Mouse (Mus musculus) MEL (cell line): ENCODE data around the gene Klhdc8b. TPM values are rescaled to one million over a fixed set of nuclear protein-coding genes. Genes with fewer than 3 reads are reported as not detected.
A peak's percentile ranks its signal among the peaks of the same experiment; 100 is the strongest.

Experiments
- DNase-seq: peaks from one replicate; pipeline ENCODE4 v3.0.0; 2011; ENCODE audit warnings: low read depth, low spot score
- H3K27ac ChIP-seq: 2 replicates; pipeline ENCODE4 v1.5.1; 2012; ENCODE audit warnings: low read depth, mild to moderate bottlenecking, control low read depth, low read length, moderate library complexity; ENCODE audit not compliant: control insufficient read depth
- H3K27me3 ChIP-seq, 2 experiments: fragments of 150-350 bp in 1 of 2; sonication (generic) in 1 of 2; 2 replicates each; pipeline ENCODE4 v1.6.1; 2012; ENCODE audit warnings: low read length in 2 of 2, mild to moderate bottlenecking in 2 of 2, improper control_type of control experiment in 1 of 2, moderate library complexity in 1 of 2; ENCODE audit not compliant: insufficient read depth in 2 of 2, control insufficient read depth in 1 of 2
- H3K36me3 ChIP-seq, 2 experiments: 2 replicates each; pipeline ENCODE4 v1.6.1; 2012 to 2014; ENCODE audit warnings: low read length in 2 of 2, improper control_type of control experiment in 1 of 2, inconsistent platforms in 1 of 2, mild to moderate bottlenecking in 1 of 2; ENCODE audit not compliant: insufficient read depth in 2 of 2, control insufficient read depth in 1 of 2
- H3K4me1 ChIP-seq, 2 experiments: fragments of 150-350 bp in 1 of 2; sonication (generic) in 1 of 2; 2 replicates each; pipeline ENCODE4 v1.6.1; 2012; ENCODE audit warnings: low read length in 2 of 2, improper control_type of control experiment in 1 of 2, mild to moderate bottlenecking in 1 of 2; ENCODE audit not compliant: insufficient read depth in 2 of 2, control insufficient read depth in 1 of 2
- H3K4me3 ChIP-seq, 2 experiments: fragments of 150-350 bp in 1 of 2; sonication (generic) in 1 of 2; 2 replicates each; pipeline ENCODE4 v1.5.1; 2012; ENCODE audit warnings: low read depth in 2 of 2, low read length in 2 of 2, mild to moderate bottlenecking in 2 of 2, moderate library complexity in 2 of 2, control low read depth in 1 of 2, improper control_type of control experiment in 1 of 2; ENCODE audit not compliant: control insufficient read depth in 1 of 2, insufficient read depth in 1 of 2
- H3K79me2 ChIP-seq: 2 replicates; pipeline ENCODE4 v1.6.1; 2012; ENCODE audit warnings: mild to moderate bottlenecking, low read length, moderate library complexity; ENCODE audit not compliant: control insufficient read depth, poor library complexity, insufficient read depth
- H3K9ac ChIP-seq: 2 replicates; pipeline ENCODE4 v1.6.1; 2012; ENCODE audit warnings: low read depth, mild to moderate bottlenecking, control low read depth, low read length, moderate library complexity; ENCODE audit not compliant: control insufficient read depth, poor library complexity, severe bottlenecking
- H3K9me3 ChIP-seq: fragments of 150-350 bp; sonication (generic); replicated peaks from 2 replicates; pipeline ENCODE4 v1.6.1; 2012; ENCODE audit warnings: mild to moderate bottlenecking, low read length, improper control_type of control experiment, moderate library complexity; ENCODE audit not compliant: insufficient read depth
- BHLHE40 ChIP-seq: IDR thresholded peaks from 2 replicates; pipeline ENCODE4 v1.6.1; 2012; ENCODE audit warnings: low read depth, mild to moderate bottlenecking, inconsistent platforms, low read length, improper control_type of control experiment, borderline replicate concordance
- CHD1 ChIP-seq: IDR thresholded peaks from 2 replicates; pipeline ENCODE4 v1.6.1; 2012; ENCODE audit warnings: low read depth, mild to moderate bottlenecking, inconsistent platforms, low read length, improper control_type of control experiment
- CHD2 ChIP-seq: IDR thresholded peaks from 2 replicates; pipeline ENCODE4 v1.6.1; 2011; ENCODE audit warnings: low read length, improper control_type of control experiment
- CTCF ChIP-seq, 3 experiments: IDR thresholded peaks in 2 of 3; conservative IDR thresholded peaks in 1 of 3; 2 replicates each; pipeline ENCODE4 v1.5.1; 2011 to 2012; ENCODE audit warnings: low read length in 3 of 3, low read depth in 2 of 3, mild to moderate bottlenecking in 2 of 3, improper control_type of control experiment in 1 of 3, inconsistent platforms in 1 of 3, mixed read lengths in 1 of 3, moderate library complexity in 1 of 3; ENCODE audit not compliant: control insufficient read depth in 1 of 3, insufficient read depth in 1 of 3, poor library complexity in 1 of 3, severe bottlenecking in 1 of 3
- E2F4 ChIP-seq: IDR thresholded peaks from 2 replicates; pipeline ENCODE4 v1.6.1; 2011; ENCODE audit warnings: low read depth, low read length, improper control_type of control experiment, borderline replicate concordance
- ELF1 ChIP-seq: IDR thresholded peaks from 2 replicates; pipeline ENCODE4 v1.6.1; 2014; ENCODE audit warnings: low read depth, mild to moderate bottlenecking, inconsistent platforms, low read length, improper control_type of control experiment, moderate library complexity
- EP300 ChIP-seq, 2 experiments: IDR thresholded peaks; 2 replicates each; pipeline ENCODE4 v1.6.1; 2011; ENCODE audit warnings: improper control_type of control experiment in 2 of 2, low read length in 2 of 2, low read depth in 1 of 2, mild to moderate bottlenecking in 1 of 2
- ETS1 ChIP-seq: IDR thresholded peaks from 2 replicates; pipeline ENCODE4 v1.6.1; 2012; ENCODE audit warnings: low read depth, mild to moderate bottlenecking, inconsistent platforms, low read length, improper control_type of control experiment, moderate library complexity
- GABPA ChIP-seq: IDR thresholded peaks from 2 replicates; pipeline ENCODE4 v1.6.1; 2012; ENCODE audit warnings: low read depth, mild to moderate bottlenecking, inconsistent platforms, low read length, improper control_type of control experiment, moderate library complexity
- GATA1 ChIP-seq: IDR thresholded peaks from 2 replicates; pipeline ENCODE4 v1.6.1; 2011; ENCODE audit warnings: low read depth, low read length, improper control_type of control experiment
- HCFC1 ChIP-seq: IDR thresholded peaks from 2 replicates; pipeline ENCODE4 v1.6.1; 2012; ENCODE audit warnings: low read depth, mild to moderate bottlenecking, inconsistent platforms, low read length, improper control_type of control experiment, moderate library complexity
- JUND ChIP-seq: IDR thresholded peaks from 2 replicates; pipeline ENCODE4 v1.6.1; 2011; ENCODE audit warnings: low read depth, mild to moderate bottlenecking, improper control_type of control experiment, low read length
- KAT2A ChIP-seq: conservative IDR thresholded peaks from 2 replicates; pipeline ENCODE4 v1.6.1; 2012; ENCODE audit warnings: low read depth, low read length, improper control_type of control experiment, inconsistent platforms
- MAFK ChIP-seq: IDR thresholded peaks from 2 replicates; pipeline ENCODE4 v1.6.1; 2011; ENCODE audit warnings: low read depth, mild to moderate bottlenecking, low read length, improper control_type of control experiment, borderline replicate concordance
- MAX ChIP-seq: IDR thresholded peaks from 2 replicates; pipeline ENCODE4 v1.6.1; 2011; ENCODE audit warnings: low read length, improper control_type of control experiment
- MAZ ChIP-seq: IDR thresholded peaks from 2 replicates; pipeline ENCODE4 v1.6.1; 2012; ENCODE audit warnings: low read depth, mild to moderate bottlenecking, inconsistent platforms, low read length, improper control_type of control experiment
- MYB ChIP-seq: IDR thresholded peaks from 2 replicates; pipeline ENCODE4 v1.6.1; 2011; ENCODE audit warnings: mild to moderate bottlenecking, low read depth, low read length, improper control_type of control experiment
- MYC ChIP-seq: IDR thresholded peaks from 2 replicates; pipeline ENCODE4 v1.6.1; 2011; ENCODE audit warnings: low read depth, mild to moderate bottlenecking, low read length, improper control_type of control experiment, moderate library complexity
- NELFE ChIP-seq: IDR thresholded peaks from 2 replicates; pipeline ENCODE4 v1.6.1; 2011; ENCODE audit warnings: low read depth, low read length, improper control_type of control experiment
- POLR2A ChIP-seq, 2 experiments: IDR thresholded peaks; 2 replicates each; pipeline ENCODE4 v1.6.1; 2011 to 2012; ENCODE audit warnings: low read length in 2 of 2, mild to moderate bottlenecking in 2 of 2, control low read depth in 1 of 2, improper control_type of control experiment in 1 of 2, low read depth in 1 of 2, moderate library complexity in 1 of 2; ENCODE audit not compliant: control insufficient read depth in 1 of 2, insufficient read depth in 1 of 2, poor library complexity in 1 of 2
- POLR2AphosphoS2 ChIP-seq: IDR thresholded peaks from 2 replicates; pipeline ENCODE4 v1.6.1; 2011; ENCODE audit warnings: low read length, improper control_type of control experiment
- RAD21 ChIP-seq: IDR thresholded peaks from 2 replicates; pipeline ENCODE4 v1.6.1; 2011; ENCODE audit warnings: mild to moderate bottlenecking, low read depth, low read length, improper control_type of control experiment
- RCOR1 ChIP-seq: IDR thresholded peaks from 2 replicates; pipeline ENCODE4 v1.6.1; 2012; ENCODE audit warnings: low read depth, mild to moderate bottlenecking, inconsistent platforms, low read length, improper control_type of control experiment
- SIN3A ChIP-seq: IDR thresholded peaks from 2 replicates; pipeline ENCODE4 v1.6.1; 2012; ENCODE audit warnings: low read length, improper control_type of control experiment, inconsistent platforms
- SMC3 ChIP-seq: IDR thresholded peaks from 2 replicates; pipeline ENCODE4 v1.6.1; 2011; ENCODE audit warnings: low read depth, low read length, improper control_type of control experiment
- TAL1 ChIP-seq: IDR thresholded peaks from 2 replicates; pipeline ENCODE4 v1.6.1; 2012; ENCODE audit warnings: mild to moderate bottlenecking, inconsistent platforms, low read length, moderate library complexity, mixed read lengths
- TBP ChIP-seq: IDR thresholded peaks from 2 replicates; pipeline ENCODE4 v1.8.0; 2011; ENCODE audit warnings: low read depth, low read length, improper control_type of control experiment
- TCF12 ChIP-seq: IDR thresholded peaks from 2 replicates; pipeline ENCODE4 v1.6.1; 2014; ENCODE audit warnings: low read depth, mild to moderate bottlenecking, inconsistent platforms, low read length, improper control_type of control experiment, moderate library complexity
- UBTF ChIP-seq: IDR thresholded peaks from 2 replicates; pipeline ENCODE4 v1.6.1; 2012; ENCODE audit warnings: low read depth, mild to moderate bottlenecking, inconsistent platforms, low read length, improper control_type of control experiment, moderate library complexity, borderline replicate concordance; ENCODE audit not compliant: insufficient read depth
- USF1 ChIP-seq: IDR thresholded peaks from 2 replicates; pipeline ENCODE4 v1.6.1; 2014; ENCODE audit warnings: low read depth, mild to moderate bottlenecking, inconsistent platforms, low read length, improper control_type of control experiment, moderate library complexity
- USF2 ChIP-seq, 2 experiments: IDR thresholded peaks; 2 replicates each; pipeline ENCODE4 v1.6.1; 2011 to 2012; ENCODE audit warnings: improper control_type of control experiment in 2 of 2, low read length in 2 of 2, borderline replicate concordance in 1 of 2, inconsistent platforms in 1 of 2, low read depth in 1 of 2, mild to moderate bottlenecking in 1 of 2; ENCODE audit not compliant: insufficient read depth in 1 of 2
- ZC3H11A ChIP-seq: IDR thresholded peaks from 2 replicates; pipeline ENCODE4 v1.6.1; 2012; ENCODE audit warnings: low read depth, mild to moderate bottlenecking, inconsistent platforms, low read length, improper control_type of control experiment
- ZMIZ1 ChIP-seq: IDR thresholded peaks from 2 replicates; pipeline ENCODE4 v1.6.1; 2012; ENCODE audit warnings: low read depth, mild to moderate bottlenecking, inconsistent platforms, low read length, improper control_type of control experiment, moderate library complexity
- ZNF384 ChIP-seq: IDR thresholded peaks from 2 replicates; pipeline ENCODE4 v1.6.1; 2012; ENCODE audit warnings: low read depth, mild to moderate bottlenecking, inconsistent platforms, low read length, improper control_type of control experiment
- polyA plus RNA-seq, 2 experiments: library from polyadenylated mRNA; stranded (reverse) in 1 of 2; unstranded in 1 of 2; fragments of >175 nt in 1 of 2; fragments of >200 nt in 1 of 2; gene quantifications; 2 replicates each; pipeline versions ENCODE4 v1.2.1 to v1.2.4; 2012; ENCODE audit warnings: low replicate concordance in 2 of 2, low read depth in 1 of 2; ENCODE audit not compliant: insufficient read length in 2 of 2, insufficient read depth in 1 of 2, missing spikeins in 1 of 2
- total RNA-seq: library from RNA; depleted of rRNA; stranded (reverse); fragments of 300-350 nt; gene quantifications from 2 replicates; pipeline ENCODE4 v1.2.3, GENCODE M21; 2012

The Klhdc8b gene
- total and polyA plus RNA-seq, 3 experiments, result 57.3 to 77.2 (median 71.9) TPM

GRCm38 (mm10) chr9:108455747-108456571 is 5.4 kb downstream of the Klhdc8b start (continued):
- TF ChIP-seq ZMIZ1, result no peak; the same call in 1 of the 2 replicates
- no peak for TF ChIP-seq USF1
- TF ChIP-seq NELFE, result peak; percentile 54

- no peaks in the 10 kb centered on the region for H3K9me3 ChIP-seq
- H3K27ac ChIP-seq, result peak overlapping the region; percentile 37
- H3K79me2 ChIP-seq, result peaks cover 5% of the 10 kb centered on the region
- peaks cover 27 to 72% of the 10 kb centered on the region in 2 experiments for H3K4me1 ChIP-seq
- peak overlapping the region in 1 of 2 experiments; percentile 3; a peak in 1 of 4 replicates for H3K4me3 ChIP-seq
- DNase-seq, result no peak
- no peak overlapping the region; the same call in 1 of the 2 replicates for H3K9ac ChIP-seq
- H3K27me3 ChIP-seq, result no peaks in the 10 kb centered on the region
- peaks cover 0 to 33% of the 10 kb centered on the region in 2 experiments; a peak in 2 of 4 replicates for H3K36me3 ChIP-seq
- TF ChIP-seq CHD1 (no peak), RCOR1 (peak; percentile 53), POLR2A (IDR thresholded peaks at IDR 0.05; ENCODE audit: control insufficient read depth in 1 of 2, insufficient read depth in 1 of 2, low read depth in 1 of 2, low read length in 2 of 2, poor library complexity in 1 of 2) (no peak), MAFK (no peak), UBTF (no peak), CHD2 (no peak), HCFC1 (no peak; the same call in 1 of the 2 replicates), ZNF384 (peak; percentile 93), USF1 (no peak), TAL1 (peak; percentile 25; the same call in 1 of the 2 replicates), SMC3 (no peak), ETS1 (no peak), BHLHE40 (no peak), CTCF (IDR thresholded peaks at IDR 0.05 in 2 of 3, conservative IDR thresholded peaks at IDR 0.05 in 1 of 3; ENCODE audit: control insufficient read depth in 1 of 3, insufficient read depth in 1 of 3, low read depth in 2 of 3, low read length in 3 of 3, poor library complexity in 1 of 3, severe bottlenecking in 1 of 3) (no peak), ELF1 (no peak), EP300 (IDR thresholded peaks at IDR 0.05; ENCODE audit: low read depth in 1 of 2, low read length in 2 of 2) (peak; percentile 33 to 40; a peak in 2 of 4 replicates), USF2 (IDR thresholded peaks at IDR 0.05; ENCODE audit: borderline replicate concordance in 1 of 2, insufficient read depth in 1 of 2, low read depth in 1 of 2, low read length in 2 of 2) (no peak), GATA1 (peak; percentile 50; the same call in 1 of the 2 replicates), SIN3A (peak; percentile 54; the same call in 1 of the 2 replicates), MYC (0 out of 2 replicates have a peak, but pooled peaks have one; percentile 27), MAZ (no peak), POLR2AphosphoS2 (no peak), KAT2A (no peak), JUND (no peak), RAD21 (no peak), TCF12 (no peak), MYB (no peak), ZC3H11A (no peak), TBP (no peak), ZMIZ1 (no peak), GABPA (no peak), MAX (no peak), E2F4 (no peak)
Observed at GRCm38 (mm10) chr9:108454429-108454828, 7.0 kb downstream of the Klhdc8b start.
